Mouse (Mus musculus) CH12.LX (cell line): ENCODE data around the gene Dclre1b. TPM values are rescaled to one million over a fixed set of nuclear protein-coding genes. Genes with fewer than 3 reads are reported as not detected.
A peak's percentile ranks its signal among the peaks of the same experiment; 100 is the strongest.

Experiments used
- DNase-seq: peaks from one replicate; pipeline ENCODE4 v3.0.0-alpha.2; 2013; ENCODE audit errors: extremely low read depth
- H3K27ac ChIP-seq: 2 replicates; pipeline ENCODE4 v1.5.1; 2012; ENCODE audit warnings: low read depth, mild to moderate bottlenecking, control low read depth, moderate library complexity; ENCODE audit not compliant: insufficient read depth
- H3K27me3 ChIP-seq: replicated peaks from 2 replicates; pipeline ENCODE3; 2012; ENCODE audit warnings: inconsistent platforms
- H3K36me3 ChIP-seq, 2 experiments: replicated peaks in 1 of 2; 2 replicates each; pipeline versions ENCODE3 to v1.6.1; 2012; ENCODE audit warnings: inconsistent platforms in 1 of 2, low read length in 1 of 2, mild to moderate bottlenecking in 1 of 2, mixed read lengths in 1 of 2, moderate library complexity in 1 of 2; ENCODE audit not compliant: control insufficient read depth in 1 of 2, insufficient read depth in 1 of 2
- H3K4me1 ChIP-seq, 2 experiments: 2 replicates each; pipeline ENCODE4 v1.6.1; 2012; ENCODE audit warnings: inconsistent platforms in 1 of 2, moderate library complexity in 1 of 2; ENCODE audit not compliant: insufficient read depth in 2 of 2, control insufficient read depth in 1 of 2
- H3K4me2 ChIP-seq: 2 replicates; pipeline ENCODE4 v1.6.1; 2012; ENCODE audit warnings: low read depth, mild to moderate bottlenecking, control low read depth; ENCODE audit not compliant: poor library complexity, insufficient read depth, severe bottlenecking
- H3K4me3 ChIP-seq, 3 experiments: fragments of 150-350 bp in 1 of 3; sonication (generic) in 1 of 3; replicated peaks in 1 of 3; 2 replicates each; pipeline versions ENCODE3 to v1.5.1; 2011 to 2012; ENCODE audit warnings: low read depth in 2 of 3, low read length in 2 of 3, mild to moderate bottlenecking in 2 of 3, moderate library complexity in 2 of 3, control low read depth in 1 of 3, improper control_type of control experiment in 1 of 3, inconsistent platforms in 1 of 3, mixed read lengths in 1 of 3; ENCODE audit not compliant: poor library complexity in 1 of 3
- H3K79me2 ChIP-seq: replicated peaks from 2 replicates; pipeline ENCODE4 v1.6.1; 2012; ENCODE audit warnings: mild to moderate bottlenecking, moderate library complexity; ENCODE audit not compliant: control insufficient read depth, poor library complexity, insufficient read depth, severe bottlenecking; ENCODE audit errors: extremely low read depth
- H3K9ac ChIP-seq: 2 replicates; pipeline ENCODE4 v1.6.1; 2012; ENCODE audit warnings: low read depth, mild to moderate bottlenecking, control low read depth, moderate library complexity; ENCODE audit not compliant: insufficient read depth
- H3K9me3 ChIP-seq: replicated peaks from 2 replicates; pipeline ENCODE3; 2012; ENCODE audit warnings: low read length, inconsistent platforms, mixed read lengths
- BHLHE40 ChIP-seq: IDR thresholded peaks from 2 replicates; pipeline ENCODE4 v1.6.1; 2011; ENCODE audit warnings: mild to moderate bottlenecking, low read depth, low read length, improper control_type of control experiment
- CHD1 ChIP-seq: IDR thresholded peaks from 2 replicates; pipeline ENCODE4 v1.6.1; 2012; ENCODE audit warnings: low read depth, low read length, improper control_type of control experiment, inconsistent platforms
- CHD2 ChIP-seq: IDR thresholded peaks from 2 replicates; pipeline ENCODE4 v1.6.1; 2011; ENCODE audit warnings: low read length, improper control_type of control experiment
- ELF1 ChIP-seq: IDR thresholded peaks from 2 replicates; pipeline ENCODE4 v1.6.1; 2014; ENCODE audit warnings: low read depth, mild to moderate bottlenecking, inconsistent platforms, low read length, improper control_type of control experiment
- EP300 ChIP-seq: IDR thresholded peaks from 2 replicates; pipeline ENCODE4 v1.6.1; 2011; ENCODE audit warnings: low read length, improper control_type of control experiment
- KAT2A ChIP-seq: IDR thresholded peaks from 2 replicates; pipeline ENCODE4 v1.6.1; 2012; ENCODE audit warnings: low read length, improper control_type of control experiment, inconsistent platforms; ENCODE audit not compliant: insufficient replicate concordance
- MAX ChIP-seq: IDR thresholded peaks from 2 replicates; pipeline ENCODE4 v1.6.1; 2011; ENCODE audit warnings: low read length, improper control_type of control experiment
- MXI1 ChIP-seq: IDR thresholded peaks from 2 replicates; pipeline ENCODE4 v1.6.1; 2011; ENCODE audit warnings: mild to moderate bottlenecking, low read depth, low read length, improper control_type of control experiment
- MYC ChIP-seq: IDR thresholded peaks from 2 replicates; pipeline ENCODE4 v1.6.1; 2011; ENCODE audit warnings: low read depth, mild to moderate bottlenecking, improper control_type of control experiment, low read length
- NELFE ChIP-seq: IDR thresholded peaks from 2 replicates; pipeline ENCODE4 v1.6.1; 2011; ENCODE audit warnings: low read depth, low read length, improper control_type of control experiment
- PAX5 ChIP-seq: IDR thresholded peaks from 2 replicates; pipeline ENCODE4 v1.6.1; 2012; ENCODE audit warnings: low read length, inconsistent platforms, mixed read lengths
- POLR2A ChIP-seq: IDR thresholded peaks from 2 replicates; pipeline ENCODE4 v1.6.1; 2011; ENCODE audit warnings: low read depth, mild to moderate bottlenecking, improper control_type of control experiment, low read length
- RAD21 ChIP-seq: IDR thresholded peaks from 2 replicates; pipeline ENCODE4 v1.6.1; 2011; ENCODE audit warnings: low read depth, mild to moderate bottlenecking, low read length, improper control_type of control experiment, moderate library complexity
- RCOR1 ChIP-seq: conservative IDR thresholded peaks from 2 replicates; pipeline ENCODE4 v1.6.1; 2012; ENCODE audit warnings: low read depth, mild to moderate bottlenecking, inconsistent platforms, low read length, improper control_type of control experiment
- SIN3A ChIP-seq: IDR thresholded peaks from 2 replicates; pipeline ENCODE4 v1.6.1; 2012; ENCODE audit warnings: low read length, improper control_type of control experiment, inconsistent platforms
- TCF12 ChIP-seq: IDR thresholded peaks from 2 replicates; pipeline ENCODE4 v1.6.1; 2014; ENCODE audit warnings: low read depth, mild to moderate bottlenecking, inconsistent platforms, low read length, improper control_type of control experiment
- UBTF ChIP-seq: IDR thresholded peaks from 2 replicates; pipeline ENCODE4 v1.6.1; 2012; ENCODE audit warnings: low read depth, mild to moderate bottlenecking, inconsistent platforms, low read length, improper control_type of control experiment, moderate library complexity
- USF2 ChIP-seq: conservative IDR thresholded peaks from 2 replicates; pipeline ENCODE4 v1.6.1; 2011; ENCODE audit warnings: low read depth, low read length, improper control_type of control experiment
- ZMIZ1 ChIP-seq: IDR thresholded peaks from 2 replicates; pipeline ENCODE4 v1.6.1; 2012; ENCODE audit warnings: low read depth, mild to moderate bottlenecking, inconsistent platforms, low read length, improper control_type of control experiment
- dilution Hi-C: fragments of 300-500 bp; cut with MboI; formaldehyde crosslinking; loops from 2 replicates; pipeline ENCODE4 v1.14.3; 2020; ENCODE audit warnings: low sequenced_read_pairs; ENCODE audit not compliant: extremely low pct_unique_long_range_greater_than_20kb, extremely low pct_ligation_motif_present
- in situ Hi-C: fragments of 300-500 bp; cut with MboI; formaldehyde crosslinking; loops from 3 replicates; pipeline ENCODE4 v1.14.3; 2019; ENCODE audit warnings: low sequenced_read_pairs, low pct_ligation_motif_present, low pct_unique_long_range_greater_than_20kb, mixed read lengths
- polyA plus RNA-seq: library from polyadenylated mRNA; unstranded; fragments of >175 nt; gene quantifications from 2 replicates; pipeline ENCODE4 v1.2.1, GENCODE M21; 2012; ENCODE audit warnings: low read depth; ENCODE audit not compliant: insufficient read length
- total RNA-seq, 2 experiments: library from RNA; depleted of rRNA; stranded (reverse); fragments of 300-350 nt in 1 of 2; fragments of >200 nt in 1 of 2; gene quantifications; 2 replicates each; pipeline ENCODE4 v1.2.3; 2012 to 2014

The Dclre1b gene
- total and polyA plus RNA-seq, 3 experiments, result 10.2 to 32.2 (median 16.7) TPM

DNA sequence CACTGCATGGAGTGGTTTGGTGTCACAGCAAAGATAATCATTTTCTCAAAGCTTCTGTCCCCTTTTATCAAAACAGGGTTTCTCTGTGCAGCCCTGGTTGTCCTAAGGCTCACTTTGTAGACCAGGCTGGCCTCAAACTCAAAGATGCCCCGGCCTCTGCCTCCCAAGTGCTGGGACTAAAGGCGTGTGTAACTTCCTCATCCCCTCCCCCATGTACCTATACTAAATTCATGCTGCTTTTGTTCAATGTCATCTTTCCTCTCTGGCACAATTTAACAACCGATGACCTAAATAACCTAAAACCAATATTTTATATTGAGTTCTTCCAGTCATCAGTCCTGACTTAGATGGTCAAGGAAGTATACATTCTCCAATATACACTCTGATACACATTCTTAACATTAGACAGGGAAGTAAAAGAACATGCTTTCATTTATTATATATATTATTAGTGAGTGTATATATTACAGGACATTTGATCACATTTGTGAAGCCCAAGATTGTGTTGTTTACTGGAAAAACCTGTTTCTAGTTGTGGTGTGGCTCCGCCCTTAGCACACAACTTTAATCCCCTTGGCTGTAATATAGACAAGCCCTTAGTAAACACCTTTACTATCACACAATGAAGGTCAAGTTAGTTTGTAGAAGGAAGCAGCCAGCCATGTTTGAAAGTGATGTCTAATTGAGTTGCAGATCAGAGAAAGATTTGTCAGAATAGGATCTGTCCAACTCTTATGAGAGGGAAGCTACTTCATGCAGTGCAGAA, 26.2 kb downstream of the Dclre1b start:
- TF ChIP-seq MAX (peak; percentile 38; the same call in 1 of the 2 replicates), ELF1 (peak; percentile 60; the same call in 1 of the 2 replicates), UBTF (no peak), BHLHE40 (0 out of 2 replicates have a peak, but pooled peaks have one; percentile 10), USF2 (no peak), EP300 (peak; percentile 39), RCOR1 (0 out of 2 replicates have a peak, but pooled peaks have one; percentile 34), MXI1 (peak; percentile 50; the same call in 1 of the 2 replicates), MYC (0 out of 2 replicates have a peak, but pooled peaks have one; percentile 41), CHD1 (0 out of 2 replicates have a peak, but pooled peaks have one; percentile 51), RAD21 (no peak), NELFE (no peak), ZMIZ1 (no peak), CHD2 (peak; percentile 60; the same call in 1 of the 2 replicates), TCF12 (0 out of 2 replicates have a peak, but pooled peaks have one; percentile 26), SIN3A (no peak; the same call in 1 of the 2 replicates)
- TF ChIP-seq, all 38 proteins: peak for 10
- DNase-seq, result no peak
- Histone ChIP-seq H3K4me3 (no peak overlapping the region), H3K27me3 (no peaks in the 10 kb centered on the region), H3K79me2 (peaks cover 93% of the 10 kb centered on the region), H3K9me3 (no peaks in the 10 kb centered on the region), H3K4me2 (peak overlapping the region; percentile 64; the same call in 1 of the 2 replicates), H3K9ac (no peak overlapping the region), H3K36me3 (peaks cover 0 to 5% of the 10 kb centered on the region in 2 experiments), H3K27ac (peak overlapping the region; percentile 75), H3K4me1 (peaks cover 26 to 91% of the 10 kb centered on the region in 2 experiments)
- in situ Hi-C loops, result no loop called here
- dilution Hi-C loops, result no loop called here

- H3K36me3 ChIP-seq, result peaks cover 11 to 16% of the 10 kb centered on the region in 2 experiments
- in situ Hi-C loops, result no loop called here
These were observed 28.5 kb downstream of the Dclre1b start for GRCm38 (mm10) chr3:103780777-103781176.

More at GRCm38 (mm10) chr3:103780777-103781176, 28.5 kb downstream of the Dclre1b start:
- Histone ChIP-seq H3K27ac (0 out of 2 replicates have a peak overlapping the region, but pooled peaks have one; percentile 52), H3K4me3 (no peak overlapping the region), H3K9ac (peak overlapping the region; percentile 59; the same call in 1 of the 2 replicates), H3K4me1 (peaks cover 33 to 85% of the 10 kb centered on the region in 2 experiments), H3K27me3 (no peaks in the 10 kb centered on the region), H3K79me2 (peaks cover 88% of the 10 kb centered on the region), H3K4me2 (peak overlapping the region; percentile 61), H3K9me3 (no peaks in the 10 kb centered on the region)
- dilution Hi-C loops, result no loop called here
- DNase-seq, result no peak
- TF ChIP-seq KAT2A (no peak), BHLHE40 (peak; percentile 42), POLR2A (no peak), PAX5 (no peak), RCOR1 (no peak)
- TF ChIP-seq, all 38 proteins: peak for 1
